ENCODE assay signal across 17 mouse cellular contexts in the genomic region with DNA sequence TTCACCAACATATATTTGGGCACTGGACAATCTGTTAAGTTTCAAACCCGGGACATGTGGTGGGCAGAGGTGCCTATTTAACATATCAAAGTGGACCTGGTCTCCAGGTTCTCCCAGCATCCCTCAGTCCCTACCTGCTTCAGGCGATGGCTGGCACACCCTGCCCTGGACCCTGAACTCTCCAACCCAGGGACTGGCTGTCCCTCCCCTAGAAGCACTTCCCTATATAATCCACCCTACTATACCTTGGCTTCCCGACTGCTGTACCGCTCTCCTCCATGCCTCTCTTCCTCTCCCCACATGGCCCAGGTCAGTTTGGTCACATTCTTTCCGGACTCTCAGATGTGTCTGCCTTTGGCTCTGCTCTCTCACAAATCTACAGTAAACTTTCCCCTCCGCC. TPM values are rescaled to one million over a fixed set of nuclear protein-coding genes. Genes with fewer than 3 reads are reported as not detected.
DNase-seq lines count a peak whose midpoint lies in the region; ATAC-seq and TF ChIP-seq lines count a peak whose summit lies in the region.
"Had no signal": no experiment of that assay in that cellular context is flagged by ENCODE, and none has a peak within 500 bp of the region (broad histone marks: within the 10 kb centered on the region; RNA-seq: fewer than 3 reads in every experiment).

No protein-coding gene starts in this region.

- no peaks in the 10 kb centered on the region for H3K9me3 ChIP-seq in stomach, postnatal 0 days (ENCODE audit: control insufficient read depth, low read length)
- H3K9me3 ChIP-seq: embryonic facial prominence, embryonic 15.5 days; forebrain, embryonic 15.5 days; heart, embryonic 13.5 days; hindbrain, embryonic 15.5 days had no signal

- ATAC-seq in granulocyte monocyte progenitor cell, adult 5-6 weeks (replicated peaks; ENCODE audit: poor library complexity, severe bottlenecking) = peak; percentile 73
- ATAC-seq in stomach, postnatal 0 days (ENCODE audit: low FRiP score, low TSS enrichment) = peak; percentile 80
- ATAC-seq: forebrain, embryonic 15.5 days had no signal

- no peak overlapping the region for H3K4me2 ChIP-seq in stomach, postnatal 0 days (replicated peaks; ENCODE audit: low read depth)
- H3K4me2 ChIP-seq: embryonic facial prominence, embryonic 15.5 days; forebrain, embryonic 15.5 days; heart, embryonic 13.5 days; hindbrain, embryonic 15.5 days had no signal

- intact Hi-C loops in left cerebral cortex, adult 2 months (cut with DNase I) = no loop called here
- intact Hi-C loops in left cerebral cortex, postnatal 4 days (cut with DNase I) = no loop called here

- H3K4me3 ChIP-seq in left cerebral cortex, adult 2 months = no peak overlapping the region
- H3K4me3 ChIP-seq in stomach, postnatal 0 days (ENCODE audit: low read depth, low read length) = no peak overlapping the region
- H3K4me3 ChIP-seq: embryonic facial prominence, embryonic 15.5 days; forebrain, embryonic 15.5 days; heart, adult 2 months; heart, embryonic 13.5 days; hindbrain, embryonic 15.5 days had no signal

- H3K9ac ChIP-seq in stomach, postnatal 0 days (ENCODE audit: low read length) = no peak overlapping the region
- H3K9ac ChIP-seq: embryonic facial prominence, embryonic 15.5 days; forebrain, embryonic 15.5 days; heart, embryonic 13.5 days; hindbrain, embryonic 15.5 days had no signal

- no peak for TF ChIP-seq EP300 in stomach, postnatal 0 days (optimal IDR thresholded peaks at IDR 0.05)

- H3K27me3 ChIP-seq in stomach, postnatal 0 days (ENCODE audit: control insufficient read depth, insufficient read depth, low read length) = no peaks in the 10 kb centered on the region
- H3K27me3 ChIP-seq: embryonic facial prominence, embryonic 15.5 days; forebrain, embryonic 15.5 days; heart, embryonic 13.5 days; hindbrain, embryonic 15.5 days had no signal

- no peaks in the 10 kb centered on the region for H3K4me1 ChIP-seq in stomach, postnatal 0 days (replicated peaks; ENCODE audit: control insufficient read depth, insufficient read depth)
- H3K4me1 ChIP-seq: forebrain, embryonic 15.5 days; heart, embryonic 13.5 days had no signal

- 26% methylated on average over 6 of the region's 6 CpGs for WGBS in large intestine, adult 2 months
- WGBS in stomach, postnatal 0 days = 44% methylated on average over 6 of the region's 6 CpGs

- no peak for DNase-seq in left cerebral cortex, adult 2 months (ENCODE audit: extremely low spot score in 1 of 2, low spot score in 2 of 2)
- no peak for DNase-seq in left cerebral cortex, postnatal 4 days
- DNase-seq in large intestine, adult 2 months (ENCODE audit: low read depth, low spot score) = peak; percentile 46
- peak; percentile 58 for DNase-seq in stomach, postnatal 0 days (ENCODE audit: low spot score)
- DNase-seq in adrenal gland, adult 18-20 months (ENCODE audit: low spot score in 2 of 2) = no peak
- DNase-seq in heart, adult 9 months (ENCODE audit: low spot score in 2 of 2) = no peak
- DNase-seq: adrenal gland, postnatal 10 days; cerebellum, adult 11 months; embryo, embryonic 11 days; gastrocnemius, postnatal 10 days; heart, adult 2 months; heart, postnatal 36 days had no signal

- H3K27ac ChIP-seq in left cerebral cortex, adult 2 months = peak overlapping the region; percentile 32
- no peak overlapping the region; the same call in 1 of the 2 replicates for H3K27ac ChIP-seq in stomach, postnatal 0 days (replicated peaks)
- H3K27ac ChIP-seq: embryonic facial prominence, embryonic 15.5 days; forebrain, embryonic 15.5 days; heart, adult 2 months; heart, embryonic 13.5 days; hindbrain, embryonic 15.5 days had no signal

- TF ChIP-seq CTCF in left cerebral cortex, adult 2 months (IDR thresholded peaks at IDR 0.05) = no peak
- TF ChIP-seq CTCF in stomach, postnatal 0 days (IDR thresholded peaks at IDR 0.05; ENCODE audit: low read depth) = no peak

- no peaks in the 10 kb centered on the region for H3K36me3 ChIP-seq in stomach, postnatal 0 days (ENCODE audit: control insufficient read depth, insufficient read depth, low read length)
- H3K36me3 ChIP-seq: embryonic facial prominence, embryonic 15.5 days; forebrain, embryonic 15.5 days; heart, embryonic 13.5 days; hindbrain, embryonic 15.5 days had no signal

RNA-seq across cellular contexts. Expression of gene Bsn, which starts 44.4 kb away (rescaled TPM):
- total RNA-seq in left cerebral cortex, adult 2 months (2021) = 100 to 1,000 TPM; 300 to 320 TPM
- total RNA-seq in left cerebral cortex, postnatal 4 days (2021) = 10 to 100 TPM; 70.4 to 74.5 TPM
- 6.2 and 9.0 TPM in 2 replicates for total RNA-seq in granulocyte monocyte progenitor cell, adult 5-6 weeks (2014; fragmentation: Nextera tagmentation)
- 3.2 and 3.7 TPM in 2 replicates for total RNA-seq in granulocyte monocyte progenitor cell, adult 5-6 weeks (2017)
- polyA plus RNA-seq in large intestine, adult 2 months (2012; rRNA removed) = 2.0 and 2.2 TPM in 2 replicates
- 1.6 and 2.0 TPM in 2 replicates for polyA plus RNA-seq in stomach, postnatal 0 days (2015; fragmentation: Nextera tagmentation; extraction: Ambion mirVana)
- total RNA-seq in adrenal gland, adult 18-20 months (2021) = 1 to 10 TPM; 1.8 to 3.1 TPM

RNA-seq across cellular contexts. Expression of gene Apeh, which starts 51.3 kb away (rescaled TPM):
- 10 to 100 TPM; 31.0 to 31.8 TPM for total RNA-seq in left cerebral cortex, adult 2 months (2021)
- total RNA-seq in left cerebral cortex, postnatal 4 days (2021) = 10 to 100 TPM; 46.1 to 50.1 TPM
- total RNA-seq in granulocyte monocyte progenitor cell, adult 5-6 weeks (2014; fragmentation: Nextera tagmentation) = 72.6 and 79.0 TPM in 2 replicates
- total RNA-seq in granulocyte monocyte progenitor cell, adult 5-6 weeks (2017) = 75.8 and 83.2 TPM in 2 replicates
- polyA plus RNA-seq in large intestine, adult 2 months (2012; rRNA removed) = 173 and 195 TPM in 2 replicates
- polyA plus RNA-seq in stomach, postnatal 0 days (2015; fragmentation: Nextera tagmentation; extraction: Ambion mirVana) = 35.4 and 38.4 TPM in 2 replicates
- 10 to 100 TPM; 71.8 to 86.6 TPM for total RNA-seq in adrenal gland, adult 18-20 months (2021)

Comparison
In these comparisons a context has a peak if more than half of its experiments do, and no peak if none do; other contexts are left out.
1. DNase-seq: peak in large intestine, adult 2 months (single experiment) and stomach, postnatal 0 days (single experiment); none in left cerebral cortex, adult 2 months (0 of 2), left cerebral cortex, postnatal 4 days (single experiment), adrenal gland, adult 18-20 months (0 of 2) and heart, adult 9 months (0 of 2).
2. RNA of gene Bsn, which starts 44.4 kb away (total RNA-seq): 300 to 320 TPM in left cerebral cortex, adult 2 months and 70.4 to 74.5 TPM in left cerebral cortex, postnatal 4 days; 3.2 to 9.0 TPM in granulocyte monocyte progenitor cell, adult 5-6 weeks and 1.8 to 3.1 TPM in adrenal gland, adult 18-20 months; every median in the first group is over 4 times any median in the second.